Mouse (Mus musculus) heart, adult 2 months (tissue): ENCODE measurements around the gene Crispld2.
A peak's percentile ranks its signal among the peaks of the same experiment; 100 is the strongest.

Source experiments
- CTCF ChIP-seq: fragments of 200-600 bp; IDR thresholded peaks from 2 replicates; pipeline ENCODE4 v1.8.1; 2022; ENCODE audit warnings: antibody characterized with exemption, mild to moderate bottlenecking, moderate library complexity
- EP300 ChIP-seq: fragments of 200-500 bp; IDR thresholded peaks from 2 replicates; pipeline ENCODE4 v1.6.1; 2011; ENCODE audit warnings: low read depth, low read length, control low read depth; ENCODE audit not compliant: insufficient read depth
- POLR2A ChIP-seq: fragments of 200-500 bp; IDR thresholded peaks from 2 replicates; pipeline ENCODE4 v1.6.1; 2011; ENCODE audit warnings: mild to moderate bottlenecking, low read depth, low read length, control low read depth; ENCODE audit not compliant: insufficient read depth

DNA sequence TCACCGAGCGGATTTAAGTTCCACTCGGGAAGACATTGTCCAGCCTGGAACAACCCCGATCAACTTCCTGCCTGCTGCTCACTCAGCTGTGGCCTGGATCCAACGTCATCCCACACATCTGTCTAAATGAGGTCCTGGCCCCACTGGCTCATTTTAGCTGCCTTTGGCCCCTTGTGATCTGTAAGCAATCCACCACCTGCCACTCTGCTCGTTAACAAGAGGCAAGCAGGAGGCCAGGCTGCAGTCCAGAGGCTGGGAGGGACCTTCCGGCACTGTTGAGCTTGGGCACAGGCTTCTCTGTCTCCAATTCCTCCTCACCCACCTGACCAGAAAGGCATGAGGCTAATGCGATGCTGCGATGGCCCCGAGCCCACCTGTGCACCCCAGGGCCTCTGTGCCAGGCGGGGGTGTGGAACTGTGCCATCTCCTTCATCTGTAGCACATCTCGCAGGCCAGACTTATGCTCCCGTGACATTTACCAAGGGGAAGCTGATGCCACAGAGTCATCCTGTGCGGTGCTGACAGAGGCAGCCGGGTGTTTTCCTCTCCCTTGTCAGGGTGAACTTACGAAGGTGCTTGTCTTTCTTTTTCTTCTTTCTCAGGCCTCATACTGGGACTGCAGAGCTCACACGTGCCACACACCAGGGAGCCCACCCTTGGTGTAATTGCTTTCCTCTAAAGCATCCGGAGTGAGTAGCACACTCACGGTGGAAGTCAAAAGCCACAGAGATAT is 75.9 kb downstream of the Crispld2 start:
- TF ChIP-seq POLR2A, result peak; percentile 31; the same call in 1 of the 2 replicates
- TF ChIP-seq CTCF, result no peak
- peak; percentile 84; the same call in 1 of the 2 replicates for TF ChIP-seq EP300
